Mouse (Mus musculus) small intestine, adult 2 months (tissue): ENCODE measurements around the gene Hnrnpul1.

Source experiments
- CTCF ChIP-seq: fragments of 200-500 bp; IDR thresholded peaks from 2 replicates; pipeline ENCODE4 v1.5.1; 2012; ENCODE audit warnings: low read depth, mild to moderate bottlenecking, control low read depth, inconsistent platforms, low read length, moderate library complexity, mixed read lengths; ENCODE audit not compliant: insufficient replicate concordance, insufficient read length; ENCODE audit errors: extremely low read depth
- POLR2A ChIP-seq: fragments of 200-500 bp; IDR thresholded peaks from 2 replicates; pipeline ENCODE4 v1.6.1; 2012; ENCODE audit warnings: low read depth, mild to moderate bottlenecking, control low read depth, inconsistent platforms, low read length, moderate library complexity

GRCm38 (mm10) chr7:25781321-25781936, 26.9 kb upstream of the Hnrnpul1 start:
- TF ChIP-seq CTCF (no peak), POLR2A (no peak)
